Mouse (Mus musculus) bone marrow, adult 2 months (tissue): Measurements from ENCODE around the gene Ndufa11.

Experiments
- CTCF ChIP-seq: fragments of 200-500 bp; IDR thresholded peaks from 2 replicates; pipeline ENCODE4 v1.5.1; 2011; ENCODE audit warnings: low read length, control low read depth; ENCODE audit not compliant: control insufficient read depth, insufficient read depth
- POLR2A ChIP-seq: fragments of 200-500 bp; IDR thresholded peaks from 2 replicates; pipeline ENCODE4 v1.6.1; 2011; ENCODE audit warnings: low read depth, mild to moderate bottlenecking, control low read depth, low read length, borderline replicate concordance; ENCODE audit not compliant: control insufficient read depth

DNA sequence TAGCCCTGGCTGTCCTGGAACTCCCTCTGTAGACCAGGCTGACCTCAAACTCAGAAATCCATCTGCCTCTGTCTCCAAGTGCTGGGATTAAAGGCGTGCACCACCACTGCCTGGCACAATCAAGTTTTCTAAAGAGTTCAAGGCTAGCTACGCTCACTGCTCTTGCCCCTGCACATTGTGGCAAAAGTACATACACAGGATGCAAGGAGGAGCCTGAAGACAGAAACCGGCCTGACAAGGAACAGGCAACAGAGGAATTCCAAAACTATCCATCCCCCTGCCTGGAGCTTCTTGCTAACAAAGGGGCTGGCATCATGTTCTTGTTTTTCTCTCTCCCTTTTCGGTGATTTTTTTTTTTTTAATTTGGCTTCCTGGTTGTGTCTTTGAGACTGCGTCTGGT is 26.6 kb downstream of the Ndufa11 start:
- no peak for TF ChIP-seq CTCF
- TF ChIP-seq POLR2A: no peak
